Mouse (Mus musculus): ENCODE data around the gene Rhbdf2.

Rhbdf2 gene

GRCm38 (mm10) chr11:116552194-116552593 is 74.6 kb downstream of the Rhbdf2 start:
- no peak for DNase-seq (ENCODE audit: low spot score in 2 of 2)

DNA sequence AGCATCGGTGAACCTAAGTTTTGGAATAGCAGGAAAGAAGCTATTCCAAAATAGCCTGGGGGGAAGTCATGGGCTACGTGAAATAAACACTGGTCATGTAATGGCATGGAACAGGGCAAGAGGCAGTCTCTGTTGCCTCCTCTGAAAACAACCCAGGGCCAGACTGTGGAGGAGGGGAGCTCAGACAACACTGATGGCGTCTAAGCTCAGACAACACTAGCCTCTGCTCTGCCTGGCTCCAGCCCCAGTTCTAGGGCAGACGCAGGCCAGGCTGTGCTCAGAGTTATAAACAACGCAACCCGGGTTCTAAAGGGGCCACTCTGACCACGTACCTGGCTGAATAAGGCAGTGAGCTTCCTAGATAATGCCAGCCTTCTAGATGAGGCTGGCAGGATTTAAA is 76.1 kb downstream of the Rhbdf2 start:
- DNase-seq (ENCODE audit: low spot score in 2 of 2) = no peak

DNA sequence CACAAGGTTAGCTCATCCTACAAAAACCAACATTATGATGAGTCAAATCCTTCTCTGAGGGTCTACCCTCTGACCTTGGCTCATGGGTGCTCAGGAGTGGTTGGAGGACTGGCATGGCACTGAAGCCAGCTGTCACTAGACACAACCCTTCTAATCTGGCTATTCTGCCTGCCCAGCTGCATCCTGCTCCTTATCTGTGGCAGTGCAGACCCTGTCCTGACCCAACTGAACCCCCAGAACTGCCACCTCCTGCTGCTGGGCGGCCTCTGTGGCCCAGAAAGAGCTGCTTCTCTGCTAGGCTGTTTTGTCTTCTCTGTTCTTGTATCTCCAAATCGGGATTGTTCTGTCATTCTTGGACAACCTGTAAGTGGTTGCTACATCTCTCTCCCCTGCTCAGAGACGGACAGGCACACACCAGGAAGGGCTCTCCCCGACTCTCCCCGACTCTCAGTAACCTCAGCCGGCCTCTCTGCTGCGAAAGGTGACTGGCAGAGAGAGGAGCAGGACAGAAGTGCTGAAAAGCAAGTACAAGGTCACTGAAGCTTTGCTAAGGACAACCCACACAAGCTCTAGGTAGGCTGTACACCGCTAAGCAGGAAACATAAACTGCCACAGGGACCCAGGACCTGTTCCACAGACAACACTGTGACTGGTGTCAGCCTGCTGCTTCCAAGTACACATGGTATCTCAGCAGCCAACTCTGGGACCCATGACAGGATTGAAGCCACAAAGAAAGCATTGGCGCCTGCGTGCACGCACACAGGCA is 77.4 kb downstream of the Rhbdf2 start:
- DNase-seq (ENCODE audit: low spot score in 2 of 2) = no peak

DNA sequence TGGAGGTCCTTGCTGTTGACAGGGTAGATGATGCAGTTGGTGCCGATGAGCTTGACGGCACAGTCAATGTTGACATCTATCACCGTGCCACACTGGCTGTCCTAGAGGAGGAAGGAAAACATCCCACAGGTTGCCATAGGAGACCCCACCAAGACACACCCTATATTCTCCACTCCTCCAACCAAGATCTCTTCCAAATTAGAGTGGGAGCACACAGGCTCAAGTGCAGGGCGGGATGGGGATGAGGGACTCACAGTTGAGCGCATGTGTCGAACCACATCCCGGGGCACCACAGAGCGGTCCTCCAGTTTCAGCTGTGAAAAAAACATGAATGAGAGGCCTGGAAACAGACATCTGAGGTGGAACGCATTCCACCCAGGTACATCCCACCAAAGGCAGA is 78.0 kb downstream of the Rhbdf2 start:
- DNase-seq (ENCODE audit: low spot score in 2 of 2) = no peak
